Mouse (Mus musculus): ENCODE data around the gene Klk1b26.
"Not testable (repeated sequence)": the region's sequence is repeated elsewhere in the genome, so short reads cannot be mapped to it uniquely, and the experiment has no call there.

Gene Klk1b26

GRCm38 (mm10) chr7:44011868-44012267, at the start of gene Klk1b26:
Klk1b26 (plus strand) TSS chr7:44012168.
- DNase-seq, result not testable (repeated sequence)

- DNase-seq, result no peak
These were observed 45.5 kb upstream of the Klk1b26 start, which contains the start of gene Klk1b1 for GRCm38 (mm10) chr7:43966451-43966850. Klk1b1 (plus strand) TSS chr7:43966751.

GRCm38 (mm10) chr7:43967058-43967457, 44.9 kb upstream of the Klk1b26 start:
- DNase-seq, result no peak

- no peak for DNase-seq
These were observed 44.4 kb upstream of the Klk1b26 start for GRCm38 (mm10) chr7:43967612-43968011.

GRCm38 (mm10) chr7:43975761-43976160, 36.2 kb upstream of the Klk1b26 start, which contains the start of gene Klk1b9:
Klk1b9 (plus strand) TSS chr7:43976061.
- DNase-seq, result not testable (repeated sequence)

GRCm38 (mm10) chr7:43985657-43986056, 26.3 kb upstream of the Klk1b26 start:
- no peak for DNase-seq

- not testable (repeated sequence) for DNase-seq
These were observed 17.1 kb upstream of the Klk1b26 start for GRCm38 (mm10) chr7:43994821-43995220.

- DNase-seq, result not testable (repeated sequence)
These were observed 16.4 kb upstream of the Klk1b26 start, which contains the start of gene Klk1b11 for GRCm38 (mm10) chr7:43995577-43995976. Klk1b11 (plus strand) TSS chr7:43995877.

GRCm38 (mm10) chr7:44004847-44005246, 7.1 kb upstream of the Klk1b26 start:
- no peak for DNase-seq

GRCm38 (mm10) chr7:44014666-44015065, 2.7 kb downstream of the Klk1b26 start:
- DNase-seq, result not testable (repeated sequence)

GRCm38 (mm10) chr7:44015071-44015470, 3.1 kb downstream of the Klk1b26 start:
- no peak for DNase-seq

GRCm38 (mm10) chr7:44051990-44052389, 40.0 kb downstream of the Klk1b26 start, which contains the start of gene Klk1b27:
Klk1b27 (plus strand) TSS chr7:44052290.
- not testable (repeated sequence) for DNase-seq
